7 mouse cellular contexts compared by ENCODE assay signal in genomic region chrX:111696356-111697282, GRCm38 (mm10). TPM values are rescaled to one million over a fixed set of nuclear protein-coding genes. Genes with fewer than 3 reads are reported as not detected.
DNase-seq lines count a peak whose midpoint lies in the region; ATAC-seq and TF ChIP-seq lines count a peak whose summit lies in the region.

Gene Hdx (minus strand): TSS chrX:111697079.

- H3K27ac ChIP-seq in hindbrain, postnatal 0 days = peak within 1 kb of the TSS; percentile 65

- peak; percentile 27; the same call in 1 of the 2 replicates for TF ChIP-seq CTCF in hindbrain, postnatal 0 days (IDR thresholded peaks at IDR 0.05; ENCODE audit: low read depth)

- H3K9me3 ChIP-seq in hindbrain, postnatal 0 days (ENCODE audit: low read length) = no peaks in the 10 kb centered on the region

- peak; percentile 95 for ATAC-seq in hindbrain, postnatal 0 days

- no peaks in the 10 kb centered on the region for H3K27me3 ChIP-seq in hindbrain, postnatal 0 days (ENCODE audit: insufficient read depth, low read length)

- peak within 1 kb of the TSS; percentile 46 for H3K4me2 ChIP-seq in hindbrain, postnatal 0 days (ENCODE audit: low read depth, low read length)

- DNase-seq in adrenal gland, postnatal 14 days = peak; percentile 81
- DNase-seq in embryo, embryonic 10.5 days (ENCODE audit: low spot score) = peak; percentile 89
- peak; percentile 45 for DNase-seq in gastrocnemius, postnatal 14 days
- peak; percentile 88 for DNase-seq in hindbrain, postnatal 0 days (ENCODE audit: low spot score)
- peak; percentile 48 to 60 for DNase-seq in left cerebral cortex, adult 18-20 months (ENCODE audit: low spot score in 2 of 2)
- DNase-seq in lung, postnatal 14 days = peak; percentile 62
- DNase-seq in right cerebral cortex, postnatal 10 days (ENCODE audit: low spot score in 2 of 2) = peak; percentile 80 to 82

- 27% methylated on average over 26 of the region's 26 CpGs for WGBS in hindbrain, postnatal 0 days

- peak within 1 kb of the TSS; percentile 43 for H3K9ac ChIP-seq in hindbrain, postnatal 0 days (replicated peaks; ENCODE audit: low read length)

- no peaks in the 10 kb centered on the region for H3K4me1 ChIP-seq in hindbrain, postnatal 0 days (ENCODE audit: insufficient read depth, low read length)

- intact Hi-C loops in gastrocnemius, postnatal 14 days (cut with DNase I; ENCODE audit: low total_unique reads) = no loop called here

- H3K4me3 ChIP-seq in hindbrain, postnatal 0 days (ENCODE audit: low read length) = peak within 1 kb of the TSS; percentile 40

- H3K36me3 ChIP-seq in hindbrain, postnatal 0 days (ENCODE audit: insufficient read depth, low read length) = no peaks in the 10 kb centered on the region

RNA-seq across cellular contexts. Expression of gene Hdx, which starts in this region (rescaled TPM):
- total RNA-seq in adrenal gland, postnatal 14 days (2021) = 0.89 and 0.98 TPM in 2 replicates
- under 1 TPM; 0.27 to 0.33 TPM for total RNA-seq in gastrocnemius, postnatal 14 days (2021)
- total RNA-seq in hindbrain, postnatal 0 days (2014; rRNA removed) = 2.1 and 3.0 TPM in 2 replicates
- 1.1 and 1.3 TPM in 2 replicates for polyA plus RNA-seq in hindbrain, postnatal 0 days (2015; fragmentation: Nextera tagmentation; extraction: Ambion mirVana)
- total RNA-seq in left cerebral cortex, adult 18-20 months (2021) = 1 to 10 TPM; 3.0 to 3.8 TPM

Comparison
In these comparisons a context has a peak if more than half of its experiments do, and no peak if none do; other contexts are left out.
1. Peak in every context shown above with its lines: DNase-seq, ATAC-seq, H3K4me3 ChIP-seq and H3K27ac ChIP-seq.
2. Peak in DNase-seq in adrenal gland, postnatal 14 days; RNA of the gene not detected or under 1 TPM.
3. Peak in DNase-seq in gastrocnemius, postnatal 14 days; RNA of the gene not detected or under 1 TPM.